Mouse (Mus musculus): ENCODE results near the gene Fam24a.

Gene Fam24a

GRCm38 (mm10) chr7:131371880-131372651 lies 38.4 kb downstream of the Fam24a start:
- in situ Hi-C loops (cut with MboI; ENCODE audit: unreplicated experiment in 2 of 2), result loop anchor here (5.0 to 25.0 kb wide), 5 partner anchors 35 to 1760 kb away; no protein-coding TSS in a partner anchor
